Mouse (Mus musculus): Measurements from ENCODE around the gene Mcrip2. TPM values are rescaled to one million over a fixed set of nuclear protein-coding genes. Genes with fewer than 3 reads are reported as not detected.

Gene Mcrip2
- polyA plus RNA-seq, 1 experiment from 2014 or later = 57.8 TPM

DNA sequence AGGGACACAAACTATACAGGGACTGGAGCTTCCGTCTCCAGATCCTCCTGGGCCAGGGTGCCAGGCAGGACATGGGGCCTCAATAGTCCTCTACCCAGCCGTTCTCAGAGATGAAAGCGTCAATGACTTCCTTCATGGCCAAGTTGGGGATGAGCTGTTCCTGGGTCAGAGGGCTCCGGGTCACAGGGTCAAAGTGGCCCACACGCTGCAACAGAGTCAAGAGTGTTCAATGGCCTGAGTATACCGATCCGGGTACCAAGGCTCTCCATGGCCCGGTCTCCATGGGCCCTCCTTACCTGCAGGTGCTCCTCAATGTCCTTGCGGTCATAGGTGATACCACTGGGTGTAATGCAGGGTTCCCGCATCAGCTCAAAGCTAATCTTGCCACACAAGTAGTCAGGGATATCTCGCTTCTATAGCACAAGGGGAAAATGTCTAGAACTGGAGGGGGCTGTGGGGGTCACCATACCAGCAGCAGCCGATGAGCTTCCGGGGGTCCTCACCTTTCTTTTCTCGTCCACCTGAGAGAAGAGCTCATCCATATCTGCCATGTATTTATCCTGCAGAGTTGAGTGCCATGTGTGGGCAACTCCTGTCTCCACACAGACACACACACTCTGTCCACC, 37.6 kb downstream of the Mcrip2 start:
- H3K27me3 ChIP-seq = no peaks in the 10 kb centered on the region
- TF ChIP-seq CTCF (IDR thresholded peaks at IDR 0.05) = no peak
- POLR2A ChIA-PET = interaction anchor here (1.2 to 2.5 kb wide), 2 partner anchors 7 to 14 kb away, joined by 6 to 11 read pairs; partner anchors contain the start of gene Wdr24
- in situ Hi-C loops (cut with MboI; ENCODE audit: low pct_unique_long_range_greater_than_20kb) = no loop called here
- DNase-seq (ENCODE audit: low read depth, low spot score) (no peak), ATAC-seq (no peak)
- CTCF ChIA-PET = interaction anchor here (2.1 kb wide), 1 partner anchor 8 kb away, joined by 8 read pairs; the partner anchor contains the start of gene Wdr24

DNA sequence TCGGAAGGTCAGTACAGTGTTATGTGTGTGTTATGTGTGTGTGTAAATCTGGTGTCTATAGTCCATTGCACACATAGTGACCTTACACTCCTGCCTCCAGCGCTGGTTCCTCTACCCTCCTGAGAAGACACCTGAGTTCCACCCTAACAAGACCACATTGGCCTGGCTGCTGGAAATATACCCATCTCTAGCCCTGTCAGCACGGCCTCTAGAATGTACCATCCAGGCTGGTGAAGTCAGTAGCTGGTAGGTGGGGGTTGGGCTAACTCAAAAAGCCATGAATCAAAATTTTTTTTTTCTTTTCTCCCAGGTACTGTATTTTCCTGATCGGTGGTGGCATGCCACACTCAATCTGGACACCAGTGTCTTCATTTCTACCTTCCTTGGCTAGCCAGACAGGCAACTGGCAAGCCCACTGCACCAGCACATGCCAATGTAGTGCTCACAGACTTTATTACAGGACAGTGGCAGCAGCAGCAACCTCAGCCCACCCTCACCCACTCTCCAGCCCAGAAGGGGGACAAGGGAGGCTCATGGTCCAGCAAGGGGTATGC, 38.3 kb downstream of the Mcrip2 start:
- no peaks in the 10 kb centered on the region for H3K27me3 ChIP-seq
- TF ChIP-seq CTCF (IDR thresholded peaks at IDR 0.05) = no peak
- no peak for DNase-seq (ENCODE audit: low read depth, low spot score)
- POLR2A ChIA-PET = no interaction called here
- ATAC-seq = no peak
- in situ Hi-C loops (cut with MboI; ENCODE audit: low pct_unique_long_range_greater_than_20kb) = no loop called here
- CTCF ChIA-PET = no interaction called here

DNA sequence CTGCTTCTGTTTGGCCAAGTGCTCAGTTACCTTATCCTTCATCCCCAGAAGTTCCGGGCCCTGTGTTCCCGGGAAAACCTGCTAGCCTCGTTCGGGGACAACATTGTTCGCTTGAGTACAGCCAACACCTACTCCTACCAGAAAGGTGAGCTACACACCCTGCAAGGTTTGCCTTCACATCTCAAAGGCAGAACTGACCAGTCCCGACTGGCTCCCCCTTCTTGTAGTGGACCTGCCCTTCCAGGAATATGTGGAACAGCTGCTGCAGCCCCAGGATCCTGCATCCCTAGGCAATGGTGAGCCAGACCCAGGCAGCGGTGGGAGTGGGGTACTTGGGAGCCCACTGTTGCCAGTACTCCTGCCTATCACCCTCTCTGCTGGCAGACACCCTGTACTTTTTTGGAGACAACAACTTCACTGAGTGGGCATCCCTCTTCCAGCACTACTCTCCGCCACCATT, 39.0 kb downstream of the Mcrip2 start:
- ATAC-seq (no peak), DNase-seq (ENCODE audit: low read depth, low spot score) (no peak)
- no peak for TF ChIP-seq CTCF (IDR thresholded peaks at IDR 0.05)
- in situ Hi-C loops (cut with MboI; ENCODE audit: low pct_unique_long_range_greater_than_20kb) = no loop called here
- ChIA-PET CTCF (no interaction called here), POLR2A (no interaction called here)
- no peaks in the 10 kb centered on the region for H3K27me3 ChIP-seq

DNA sequence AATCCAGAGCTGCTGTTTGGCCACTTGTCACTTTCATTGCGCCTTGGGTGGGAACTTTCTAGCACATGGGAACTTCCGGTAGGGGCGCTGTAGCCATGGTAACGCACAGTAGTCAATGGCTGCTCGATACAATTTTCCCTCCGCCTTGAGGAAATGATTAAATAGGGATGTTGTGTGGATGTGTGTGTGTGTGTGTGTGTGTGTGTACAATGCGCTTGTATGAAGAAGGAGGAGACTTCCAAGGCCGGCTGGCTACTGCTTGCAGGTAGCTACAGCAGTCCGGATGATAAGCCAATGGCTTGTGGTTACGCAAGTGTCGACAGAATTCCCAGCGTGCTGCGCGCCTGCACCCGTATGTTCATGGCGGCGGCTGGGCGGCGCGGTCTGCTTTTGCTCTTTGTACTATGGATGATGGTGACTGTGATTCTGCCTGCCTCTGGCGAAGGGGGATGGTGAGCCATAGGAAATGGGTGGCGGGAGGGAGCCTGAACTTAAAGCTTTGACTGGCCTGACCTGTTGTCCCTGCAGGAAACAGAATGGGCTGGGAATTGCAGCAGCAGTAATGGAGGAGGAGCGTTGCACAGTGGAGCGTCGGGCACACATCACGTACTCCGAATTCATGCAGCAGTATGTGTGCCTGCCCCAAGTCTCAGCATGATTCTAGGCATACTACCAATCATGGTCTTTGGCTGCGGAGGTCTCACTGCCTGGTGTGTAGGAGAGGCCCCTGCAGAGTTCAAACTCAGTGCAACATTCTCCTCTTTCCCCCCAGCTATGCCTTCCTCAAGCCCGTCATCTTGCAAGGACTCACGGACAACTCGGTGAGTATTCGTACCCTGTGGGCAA, 39.6 kb downstream of the Mcrip2 start, which contains the start of gene Jmjd8:
Jmjd8 (plus strand) TSS at position 156 of the 846 bp plus-strand sequence.
- ATAC-seq (no peak), DNase-seq (ENCODE audit: low read depth, low spot score) (no peak)
- TF ChIP-seq CTCF (IDR thresholded peaks at IDR 0.05) = no peak
- POLR2A ChIA-PET = interaction anchor here (1.1 kb wide), 1 partner anchor 46 kb away, joined by 3 read pairs; the partner anchor contains the start of gene Mettl26
- CTCF ChIA-PET = no interaction called here
- in situ Hi-C loops (cut with MboI; ENCODE audit: low pct_unique_long_range_greater_than_20kb) = no loop called here
- no peaks in the 10 kb centered on the region for H3K27me3 ChIP-seq

DNA sequence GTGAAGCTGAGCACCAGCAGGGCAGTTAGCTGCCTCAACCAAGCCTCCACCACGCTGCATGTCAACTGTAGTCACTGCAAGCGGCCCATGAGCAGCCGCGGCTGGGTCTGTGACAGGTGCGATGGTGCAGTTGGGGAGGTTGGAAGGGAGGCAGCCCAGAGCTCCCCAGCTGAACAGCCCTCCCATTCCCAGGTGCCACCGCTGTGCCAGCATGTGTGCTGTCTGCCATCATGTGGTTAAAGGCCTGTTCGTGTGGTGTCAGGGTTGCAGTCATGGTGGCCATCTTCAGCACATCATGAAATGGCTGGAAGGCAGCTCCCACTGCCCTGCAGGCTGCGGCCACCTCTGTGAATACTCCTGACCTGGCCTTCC, 40.4 kb downstream of the Mcrip2 start:
- ATAC-seq = no peak
- DNase-seq (ENCODE audit: low read depth, low spot score) = no peak
- TF ChIP-seq CTCF (IDR thresholded peaks at IDR 0.05) = no peak
- ChIA-PET CTCF (no interaction called here), POLR2A (interaction anchor here (0.7 to 1.1 kb wide), 2 partner anchors 9 to 46 kb away, joined by 3 to 4 read pairs; partner anchors contain the start of genes Mettl26 and Rhbdl1)
- in situ Hi-C loops (cut with MboI; ENCODE audit: low pct_unique_long_range_greater_than_20kb) = no loop called here
- H3K27me3 ChIP-seq = no peaks in the 10 kb centered on the region

DNA sequence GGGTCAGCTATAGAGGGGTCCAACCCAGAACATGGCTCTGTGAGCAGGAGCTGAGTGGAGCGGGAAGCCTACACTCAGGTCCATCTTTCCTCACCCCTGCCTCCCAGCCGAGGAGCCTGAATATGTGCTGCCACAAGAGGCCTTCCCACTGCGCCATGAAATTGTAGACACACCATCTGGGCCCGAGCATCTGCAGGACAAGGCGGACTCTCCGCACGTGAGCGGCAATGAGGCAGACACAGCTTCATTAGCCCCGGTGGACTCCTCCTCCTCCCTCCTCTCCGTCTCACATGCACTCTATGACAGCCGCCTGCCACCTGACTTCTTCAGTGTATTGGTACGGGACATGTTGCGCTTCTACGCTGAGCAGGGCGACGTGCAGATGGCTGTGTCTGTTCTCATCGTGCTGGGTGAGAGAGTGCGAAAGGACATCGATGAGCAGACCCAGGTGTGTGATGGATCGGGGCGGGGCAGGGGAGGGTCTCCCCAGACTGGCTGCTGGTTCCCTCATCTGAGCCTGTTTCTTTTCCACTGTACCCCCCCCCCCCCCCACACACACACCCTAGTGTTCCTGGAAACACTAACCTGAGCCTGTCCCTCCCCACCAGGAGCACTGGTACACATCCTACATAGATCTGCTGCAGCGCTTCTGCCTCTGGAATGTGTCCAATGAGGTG, 40.9 kb downstream of the Mcrip2 start:
- DNase-seq (ENCODE audit: low read depth, low spot score) (no peak), ATAC-seq (no peak)
- in situ Hi-C loops (cut with MboI; ENCODE audit: low pct_unique_long_range_greater_than_20kb) = no loop called here
- TF ChIP-seq CTCF (IDR thresholded peaks at IDR 0.05) = no peak
- no peaks in the 10 kb centered on the region for H3K27me3 ChIP-seq
- CTCF ChIA-PET = no interaction called here
- POLR2A ChIA-PET = interaction anchor here (0.7 to 1.1 kb wide), 2 partner anchors 9 to 47 kb away, joined by 3 to 4 read pairs; partner anchors contain the start of genes Mettl26 and Rhbdl1

DNA sequence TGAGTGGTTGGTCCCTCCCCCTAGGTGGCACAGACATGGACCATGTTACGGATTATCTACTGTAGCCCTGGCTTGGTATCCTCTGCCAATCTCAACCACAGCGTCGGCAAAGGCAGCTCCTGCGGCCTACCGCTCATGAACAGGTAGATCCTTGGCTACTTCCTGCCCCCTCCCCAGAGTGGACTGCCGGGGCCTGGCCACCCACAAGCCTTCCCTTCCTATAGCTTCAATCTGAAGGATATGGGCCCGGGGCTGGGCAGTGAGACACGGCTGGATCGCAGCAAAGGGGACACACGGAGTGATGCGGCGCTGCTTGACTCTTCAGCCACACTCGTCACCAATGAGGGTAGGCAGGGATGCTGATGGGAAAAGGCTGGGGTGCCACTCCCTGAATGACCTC, 41.6 kb downstream of the Mcrip2 start:
- ChIA-PET POLR2A (no interaction called here), CTCF (no interaction called here)
- DNase-seq (ENCODE audit: low read depth, low spot score) (no peak), ATAC-seq (no peak)
- no peak for TF ChIP-seq CTCF (IDR thresholded peaks at IDR 0.05)
- in situ Hi-C loops (cut with MboI; ENCODE audit: low pct_unique_long_range_greater_than_20kb) = no loop called here
- no peaks in the 10 kb centered on the region for H3K27me3 ChIP-seq

DNA sequence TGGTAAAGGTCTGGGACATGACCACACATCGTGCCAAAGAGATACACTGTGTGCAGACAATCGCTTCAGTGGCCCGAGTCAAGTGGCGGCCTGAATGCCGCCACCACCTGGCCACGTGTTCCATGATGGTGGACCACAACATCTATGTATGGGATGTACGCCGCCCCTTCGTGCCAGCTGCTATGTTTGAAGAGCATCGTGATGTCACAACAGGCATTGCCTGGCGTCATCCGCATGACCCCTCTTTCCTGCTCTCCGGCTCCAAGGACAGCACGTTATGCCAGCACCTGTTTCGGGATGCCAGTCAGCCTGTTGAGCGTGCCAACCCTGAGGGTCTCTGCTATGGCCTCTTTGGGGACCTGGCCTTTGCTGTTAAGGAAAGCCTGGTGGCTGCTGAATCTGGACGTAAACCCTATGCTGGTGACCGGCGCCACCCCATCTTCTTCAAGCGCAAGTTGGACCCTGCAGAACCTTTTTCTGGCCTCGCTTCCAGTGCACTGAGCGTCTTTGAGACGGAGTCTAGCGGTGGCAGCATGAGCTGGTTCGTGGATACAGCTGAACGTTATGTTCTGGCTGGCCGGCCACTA, 42.5 kb downstream of the Mcrip2 start:
- CTCF ChIA-PET = no interaction called here
- ATAC-seq = no peak
- no peak for TF ChIP-seq CTCF (IDR thresholded peaks at IDR 0.05)
- H3K27me3 ChIP-seq = no peaks in the 10 kb centered on the region
- POLR2A ChIA-PET = interaction anchor here (1.2 kb wide), 1 partner anchor 12 kb away, joined by 3 read pairs; the partner anchor contains the start of gene Rhbdl1
- no peak for DNase-seq (ENCODE audit: low read depth, low spot score)
- in situ Hi-C loops (cut with MboI; ENCODE audit: low pct_unique_long_range_greater_than_20kb) = no loop called here

DNA sequence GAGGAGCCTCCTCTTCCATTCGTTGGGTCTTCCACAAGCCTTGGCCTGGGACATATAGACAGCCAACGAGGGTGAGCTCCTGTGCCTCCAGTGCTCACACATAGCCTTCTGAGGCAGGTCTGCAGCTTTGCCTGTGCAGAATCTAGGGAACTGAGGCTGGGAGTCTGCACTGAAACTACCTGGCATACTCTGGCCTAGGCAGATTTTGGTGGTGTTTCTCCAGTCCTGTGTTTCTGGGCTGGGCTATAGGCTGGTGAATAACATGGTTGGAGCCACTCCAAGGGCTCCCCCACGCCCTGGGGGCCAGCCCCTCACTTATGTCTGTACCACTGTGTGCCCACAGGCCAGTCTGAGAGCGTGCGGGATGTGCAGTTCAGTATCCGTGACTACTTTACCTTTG, 43.3 kb downstream of the Mcrip2 start:
- no peak for DNase-seq (ENCODE audit: low read depth, low spot score)
- no peaks in the 10 kb centered on the region for H3K27me3 ChIP-seq
- TF ChIP-seq CTCF (IDR thresholded peaks at IDR 0.05) = no peak
- CTCF ChIA-PET = no interaction called here
- POLR2A ChIA-PET = interaction anchor here (0.6 to 1.2 kb wide), 3 partner anchors 12 to 22 kb away, joined by 3 read pairs; partner anchors contain the start of gene Rhbdl1
- no peak for ATAC-seq
- in situ Hi-C loops (cut with MboI; ENCODE audit: low pct_unique_long_range_greater_than_20kb) = no loop called here

Data from Patski (cell line).